Mouse (Mus musculus) ES-E14 (cell line): ENCODE measurements around the gene Tedc1.

Experiments
- CHD2 ChIP-seq: IDR thresholded peaks from 2 replicates; pipeline ENCODE4 v1.6.1; 2014; ENCODE audit warnings: mild to moderate bottlenecking, low read depth, low read length, inconsistent platforms
- HCFC1 ChIP-seq: IDR thresholded peaks from 2 replicates; pipeline ENCODE4 v1.6.1; 2012; ENCODE audit warnings: low read length, inconsistent platforms, borderline replicate concordance; ENCODE audit not compliant: insufficient read depth
- MAFK ChIP-seq: IDR thresholded peaks from 2 replicates; pipeline ENCODE4 v1.6.1; 2014; ENCODE audit warnings: mild to moderate bottlenecking, low read depth, low read length, inconsistent platforms; ENCODE audit not compliant: insufficient read depth
- ZC3H11A ChIP-seq: IDR thresholded peaks from 2 replicates; pipeline ENCODE4 v1.6.1; 2012; ENCODE audit warnings: low read depth, mild to moderate bottlenecking, inconsistent platforms, low read length, borderline replicate concordance
- ZNF384 ChIP-seq: IDR thresholded peaks from 2 replicates; pipeline ENCODE4 v1.6.1; 2012; ENCODE audit warnings: low read depth, low read length, inconsistent platforms

DNA sequence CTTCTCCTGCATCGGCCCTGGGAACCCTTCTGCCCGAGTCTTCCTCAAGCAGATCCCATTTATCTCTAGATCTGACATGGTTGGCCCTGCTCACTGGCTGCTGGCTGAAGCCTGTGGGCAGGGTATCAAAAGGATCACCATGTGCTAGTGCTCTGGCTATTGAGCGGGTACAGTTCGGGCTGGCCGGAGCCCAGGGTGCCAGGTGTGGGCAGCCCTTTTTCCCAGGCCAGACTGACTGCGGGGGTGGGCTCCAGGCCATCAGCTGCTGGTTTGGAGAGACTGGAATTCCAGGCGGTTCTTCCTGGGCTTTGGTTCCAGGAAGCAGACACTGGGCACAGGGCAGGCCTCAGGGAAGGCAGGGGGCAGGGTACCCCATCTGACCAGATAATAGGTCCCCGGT is 8.7 kb upstream of the Tedc1 start:
- TF ChIP-seq HCFC1 (no peak), ZC3H11A (no peak), MAFK (no peak), ZNF384 (no peak), CHD2 (no peak)
